Mouse (Mus musculus) central nervous system, embryonic 18 days (tissue): ENCODE data around the gene Crlf2. TPM values are rescaled to one million over a fixed set of nuclear protein-coding genes. Genes with fewer than 3 reads are reported as not detected.

Experiments used
- polyA plus RNA-seq: library from polyadenylated mRNA; depleted of rRNA; stranded (reverse); fragments of >200 nt; gene quantifications from 2 replicates; pipeline ENCODE4 v1.2.3, GENCODE M21; 2012; rRNA removed

Gene Crlf2
- polyA plus RNA-seq = 28.1 and 30.9 TPM in 2 replicates

DNA sequence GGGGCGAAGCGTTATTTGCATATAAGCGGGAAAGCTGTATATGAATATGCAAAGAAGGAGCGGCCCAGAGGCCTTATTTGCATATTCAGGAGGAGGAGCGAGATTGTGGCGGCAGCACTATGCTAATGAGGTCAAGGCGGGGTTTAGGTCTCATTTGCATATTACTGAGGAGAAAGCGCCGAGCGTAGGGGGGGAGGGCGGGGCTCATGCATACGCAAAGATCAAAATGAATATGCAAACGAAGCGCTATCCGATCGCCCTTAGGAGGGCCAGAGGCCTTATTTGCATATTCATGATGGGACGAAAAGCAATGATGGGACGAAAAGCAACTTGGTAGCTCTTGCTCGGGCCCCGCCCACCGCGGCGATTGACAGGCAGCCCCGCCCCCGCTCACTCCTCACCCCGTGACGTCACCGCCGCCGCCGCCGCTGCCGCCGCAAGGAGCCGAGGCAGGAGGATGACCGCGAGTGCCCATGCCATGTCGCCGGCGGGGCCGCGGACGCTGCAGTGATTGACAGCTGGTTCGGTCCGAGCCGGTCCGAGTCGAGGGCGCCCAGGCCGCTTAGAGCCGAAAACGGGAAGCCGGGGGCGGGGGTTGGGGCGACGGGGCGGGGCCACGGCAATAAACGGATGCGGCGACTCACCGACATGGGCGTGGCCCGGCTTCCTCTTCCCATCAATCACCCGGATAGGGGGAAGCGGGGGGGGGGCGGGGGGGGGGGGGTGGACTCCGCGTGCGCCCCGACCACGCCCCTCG, at the start of gene Crlf2:
Crlf2 (minus strand) TSS at position 590 of the 757 bp plus-strand sequence.

Other genes with a start within 250 kb of the Crlf2 start
- not detected in 2 replicates for gene Vmn2r16, start 228.8 kb downstream of the Crlf2 start, polyA plus RNA-seq
- gene Vmn2r17, start 139.3 kb downstream of the Crlf2 start, polyA plus RNA-seq = not detected in 2 replicates
- 0.84 and 0.88 TPM in 2 replicates for gene 5430403G16Rik, start 132.0 kb upstream of the Crlf2 start, polyA plus RNA-seq
- 2.9 and 3.2 TPM in 2 replicates for gene 4930522L14Rik, start 192.9 kb upstream of the Crlf2 start, polyA plus RNA-seq